Mouse (Mus musculus): ENCODE results near the gene Tekt3. TPM values are rescaled to one million over a fixed set of nuclear protein-coding genes. Genes with fewer than 3 reads are reported as not detected.

Gene Tekt3
- polyA plus RNA-seq, 1 experiment = not detected

GRCm38 (mm10) chr11:63134742-63135482 lies 73.5 kb downstream of the Tekt3 start:
- Histone ChIP-seq H3K36me3 (ENCODE audit: control insufficient read depth, insufficient read depth) (peaks cover 43% of the 10 kb centered on the region), H3K79me3 (ENCODE audit: low read depth) (peaks cover 3% of the 10 kb centered on the region), H3K4me3 (ENCODE audit: insufficient read depth, poor library complexity, severe bottlenecking) (no peak overlapping the region), H3ac (ENCODE audit: control insufficient read depth, insufficient read length, low read depth) (no peak overlapping the region), H3K27me3 (ENCODE audit: control insufficient read depth, insufficient read depth, insufficient read length) (no peaks in the 10 kb centered on the region), H3K79me2 (ENCODE audit: control insufficient read depth, insufficient read depth) (peaks cover 13% of the 10 kb centered on the region)
- TF ChIP-seq MAX (IDR thresholded peaks at IDR 0.05) (no peak), MYOD1 (IDR thresholded peaks at IDR 0.05; ENCODE audit: control insufficient read depth, insufficient read length, low read depth) (no peak), MYOG (IDR thresholded peaks at IDR 0.05; ENCODE audit: control insufficient read depth, extremely low read depth, insufficient read length) (no peak), CEBPB (IDR thresholded peaks at IDR 0.05; ENCODE audit: low read depth) (no peak), CTCF (IDR thresholded peaks at IDR 0.05; ENCODE audit: control insufficient read depth, insufficient read depth, insufficient read length) (no peak), FOSL1 (IDR thresholded peaks at IDR 0.05; ENCODE audit: insufficient read depth, low read length, poor library complexity, severe bottlenecking) (no peak), USF1 (IDR thresholded peaks at IDR 0.05; ENCODE audit: low read depth) (no peak)

- Histone ChIP-seq H3K36me3 (ENCODE audit: control insufficient read depth, insufficient read depth) (peaks cover 49% of the 10 kb centered on the region), H3K79me3 (ENCODE audit: low read depth) (peaks cover 3% of the 10 kb centered on the region), H3ac (ENCODE audit: control insufficient read depth, insufficient read length, low read depth) (no peak overlapping the region), H3K4me3 (ENCODE audit: insufficient read depth, poor library complexity, severe bottlenecking) (no peak overlapping the region), H3K27me3 (ENCODE audit: control insufficient read depth, insufficient read depth, insufficient read length) (no peaks in the 10 kb centered on the region), H3K79me2 (ENCODE audit: control insufficient read depth, insufficient read depth) (peaks cover 13% of the 10 kb centered on the region)
- peak; percentile 13 for TF ChIP-seq USF1 (IDR thresholded peaks at IDR 0.05; ENCODE audit: low read depth)
- TF ChIP-seq MYOD1 (IDR thresholded peaks at IDR 0.05; ENCODE audit: control insufficient read depth, insufficient read length, low read depth) = no peak
- peak; percentile 86 for TF ChIP-seq CTCF (IDR thresholded peaks at IDR 0.05; ENCODE audit: control insufficient read depth, insufficient read depth, insufficient read length)
- TF ChIP-seq MAX (IDR thresholded peaks at IDR 0.05) = peak; percentile 49
These were observed 74.2 kb downstream of the Tekt3 start for GRCm38 (mm10) chr11:63135622-63136021.

GRCm38 (mm10) chr11:63136205-63136604 lies 74.8 kb downstream of the Tekt3 start:
- Histone ChIP-seq H3K4me3 (ENCODE audit: insufficient read depth, poor library complexity, severe bottlenecking) (no peak overlapping the region), H3K79me3 (ENCODE audit: low read depth) (peaks cover 3% of the 10 kb centered on the region), H3K36me3 (ENCODE audit: control insufficient read depth, insufficient read depth) (peaks cover 55% of the 10 kb centered on the region), H3K27me3 (ENCODE audit: control insufficient read depth, insufficient read depth, insufficient read length) (no peaks in the 10 kb centered on the region), H3ac (ENCODE audit: control insufficient read depth, insufficient read length, low read depth) (no peak overlapping the region), H3K79me2 (ENCODE audit: control insufficient read depth, insufficient read depth) (peaks cover 12% of the 10 kb centered on the region)
- no peak for TF ChIP-seq CEBPB (IDR thresholded peaks at IDR 0.05; ENCODE audit: low read depth)
- no peak for TF ChIP-seq CTCF (IDR thresholded peaks at IDR 0.05; ENCODE audit: control insufficient read depth, insufficient read depth, insufficient read length)
- TF ChIP-seq USF1 (IDR thresholded peaks at IDR 0.05; ENCODE audit: low read depth) = no peak
- no peak for TF ChIP-seq MAX (IDR thresholded peaks at IDR 0.05)
- no peak for TF ChIP-seq MYOD1 (IDR thresholded peaks at IDR 0.05; ENCODE audit: control insufficient read depth, insufficient read length, low read depth)
- TF ChIP-seq MYOG (IDR thresholded peaks at IDR 0.05; ENCODE audit: control insufficient read depth, extremely low read depth, insufficient read length) = no peak
- TF ChIP-seq FOSL1 (IDR thresholded peaks at IDR 0.05; ENCODE audit: insufficient read depth, low read length, poor library complexity, severe bottlenecking) = no peak

GRCm38 (mm10) chr11:63136836-63137416 lies 75.5 kb downstream of the Tekt3 start:
- Histone ChIP-seq H3K79me3 (ENCODE audit: low read depth) (peaks cover 3% of the 10 kb centered on the region), H3K36me3 (ENCODE audit: control insufficient read depth, insufficient read depth) (peaks cover 61% of the 10 kb centered on the region), H3K79me2 (ENCODE audit: control insufficient read depth, insufficient read depth) (peaks cover 5% of the 10 kb centered on the region), H3K27me3 (ENCODE audit: control insufficient read depth, insufficient read depth, insufficient read length) (no peaks in the 10 kb centered on the region), H3ac (ENCODE audit: control insufficient read depth, insufficient read length, low read depth) (no peak overlapping the region), H3K4me3 (ENCODE audit: insufficient read depth, poor library complexity, severe bottlenecking) (no peak overlapping the region)
- no peak for TF ChIP-seq CTCF (IDR thresholded peaks at IDR 0.05; ENCODE audit: control insufficient read depth, insufficient read depth, insufficient read length)
- TF ChIP-seq MYOD1 (IDR thresholded peaks at IDR 0.05; ENCODE audit: control insufficient read depth, insufficient read length, low read depth) = no peak
- no peak for TF ChIP-seq MYOG (IDR thresholded peaks at IDR 0.05; ENCODE audit: control insufficient read depth, extremely low read depth, insufficient read length)
- TF ChIP-seq FOSL1 (IDR thresholded peaks at IDR 0.05; ENCODE audit: insufficient read depth, low read length, poor library complexity, severe bottlenecking) = no peak
- TF ChIP-seq USF1 (IDR thresholded peaks at IDR 0.05; ENCODE audit: low read depth) = no peak
- TF ChIP-seq MAX (IDR thresholded peaks at IDR 0.05) = no peak
- TF ChIP-seq CEBPB (IDR thresholded peaks at IDR 0.05; ENCODE audit: low read depth) = no peak

- TF ChIP-seq FOSL1 (IDR thresholded peaks at IDR 0.05; ENCODE audit: insufficient read depth, low read length, poor library complexity, severe bottlenecking) (no peak), MAX (IDR thresholded peaks at IDR 0.05) (no peak), CTCF (IDR thresholded peaks at IDR 0.05; ENCODE audit: control insufficient read depth, insufficient read depth, insufficient read length) (no peak), MYOG (IDR thresholded peaks at IDR 0.05; ENCODE audit: control insufficient read depth, extremely low read depth, insufficient read length) (no peak), CEBPB (IDR thresholded peaks at IDR 0.05; ENCODE audit: low read depth) (no peak), MYOD1 (IDR thresholded peaks at IDR 0.05; ENCODE audit: control insufficient read depth, insufficient read length, low read depth) (no peak), USF1 (IDR thresholded peaks at IDR 0.05; ENCODE audit: low read depth) (no peak)
- Histone ChIP-seq H3K4me3 (ENCODE audit: insufficient read depth, poor library complexity, severe bottlenecking) (no peak overlapping the region), H3K27me3 (ENCODE audit: control insufficient read depth, insufficient read depth, insufficient read length) (no peaks in the 10 kb centered on the region), H3ac (ENCODE audit: control insufficient read depth, insufficient read length, low read depth) (no peak overlapping the region), H3K36me3 (ENCODE audit: control insufficient read depth, insufficient read depth) (peaks cover 61% of the 10 kb centered on the region), H3K79me3 (ENCODE audit: low read depth) (no peaks in the 10 kb centered on the region), H3K79me2 (ENCODE audit: control insufficient read depth, insufficient read depth) (no peaks in the 10 kb centered on the region)
These were observed 77.3 kb downstream of the Tekt3 start for GRCm38 (mm10) chr11:63138739-63139138.

Data from C2C12 (cell line).